Mouse (Mus musculus) C2C12 (cell line): ENCODE results near the gene Wwox. TPM values are rescaled to one million over a fixed set of nuclear protein-coding genes. Genes with fewer than 3 reads are reported as not detected.
A peak's percentile ranks its signal among the peaks of the same experiment; 100 is the strongest.

ENCODE experiments used
- H3K27me3 ChIP-seq: one replicate; pipeline ENCODE4 v1.6.1; 2011; ENCODE audit not compliant: control insufficient read depth, insufficient read depth, insufficient read length
- H3K36me3 ChIP-seq: one replicate; pipeline ENCODE4 v1.6.1; 2011; ENCODE audit not compliant: control insufficient read depth, insufficient read depth
- H3K4me3 ChIP-seq: one replicate; pipeline ENCODE4 v1.5.1; 2011; ENCODE audit warnings: mild to moderate bottlenecking, control low read depth; ENCODE audit not compliant: poor library complexity, insufficient read depth, severe bottlenecking
- H3K79me2 ChIP-seq: one replicate; pipeline ENCODE4 v1.6.1; 2011; ENCODE audit not compliant: control insufficient read depth, insufficient read depth
- H3K79me3 ChIP-seq: one replicate; pipeline ENCODE4 v1.6.1; 2011; ENCODE audit warnings: low read depth, control low read depth
- H3ac ChIP-seq: one replicate; pipeline ENCODE3; 2011; ENCODE audit warnings: low read depth; ENCODE audit not compliant: control insufficient read depth, insufficient read length
- CEBPB ChIP-seq: IDR thresholded peaks from one replicate; pipeline ENCODE4 v1.6.1; 2011; ENCODE audit warnings: low read depth, mild to moderate bottlenecking, control low read depth, moderate library complexity
- CTCF ChIP-seq: IDR thresholded peaks from one replicate; pipeline ENCODE4 v1.5.1; 2011; ENCODE audit not compliant: control insufficient read depth, insufficient read depth, insufficient read length
- FOSL1 ChIP-seq: IDR thresholded peaks from one replicate; pipeline ENCODE4 v1.8.0; 2011; ENCODE audit warnings: mild to moderate bottlenecking, low read length; ENCODE audit not compliant: poor library complexity, insufficient read depth, severe bottlenecking
- MAX ChIP-seq: IDR thresholded peaks from one replicate; pipeline ENCODE4 v1.6.1; 2011; ENCODE audit warnings: mild to moderate bottlenecking, control low read depth
- MYOD1 ChIP-seq: IDR thresholded peaks from one replicate; pipeline ENCODE4 v1.6.1; 2011; ENCODE audit warnings: low read depth; ENCODE audit not compliant: control insufficient read depth, insufficient read length
- MYOG ChIP-seq: IDR thresholded peaks from one replicate; pipeline ENCODE4 v1.6.1; 2011; ENCODE audit not compliant: control insufficient read depth, insufficient read length; ENCODE audit errors: extremely low read depth
- USF1 ChIP-seq: IDR thresholded peaks from one replicate; pipeline ENCODE4 v1.6.1; 2011; ENCODE audit warnings: low read depth, mild to moderate bottlenecking, control low read depth, moderate library complexity
- polyA plus RNA-seq: library from polyadenylated mRNA; unstranded; fragments of >200 nt; fragmentation: generic; extraction: Trizol; gene quantifications from one replicate; pipeline ENCODE4 v1.2.1, GENCODE M21; 2012; ENCODE audit warnings: missing spikeins

Gene Wwox
- polyA plus RNA-seq, 1 experiment, result 3.7 TPM

DNA sequence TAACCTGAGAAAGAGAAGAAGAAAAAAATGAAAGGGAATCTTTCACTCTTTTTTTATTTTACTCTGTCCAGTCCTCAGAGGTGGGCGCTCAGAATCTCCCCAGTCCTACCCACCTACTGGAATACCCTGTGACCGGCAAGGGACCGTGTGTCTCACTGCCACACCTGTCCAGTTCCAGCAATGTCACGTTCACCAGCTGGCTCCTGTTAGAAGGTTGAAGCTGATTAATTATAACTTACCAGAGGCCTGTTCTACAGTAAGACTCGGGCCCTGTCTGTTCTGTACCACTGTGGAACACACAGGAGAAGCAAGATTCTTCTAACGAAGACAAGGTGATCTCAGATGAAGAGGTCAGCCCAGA lies 334.9 kb downstream of the Wwox start:
- Histone ChIP-seq H3K27me3 (no peaks in the 10 kb centered on the region), H3ac (no peak overlapping the region), H3K79me2 (no peaks in the 10 kb centered on the region), H3K4me3 (no peak overlapping the region), H3K79me3 (no peaks in the 10 kb centered on the region), H3K36me3 (no peaks in the 10 kb centered on the region)
- no peak for TF ChIP-seq MAX
- no peak for TF ChIP-seq CEBPB
- TF ChIP-seq CTCF, result no peak
- TF ChIP-seq USF1, result no peak
- TF ChIP-seq MYOD1, result no peak
- no peak for TF ChIP-seq FOSL1
- TF ChIP-seq MYOG, result no peak

DNA sequence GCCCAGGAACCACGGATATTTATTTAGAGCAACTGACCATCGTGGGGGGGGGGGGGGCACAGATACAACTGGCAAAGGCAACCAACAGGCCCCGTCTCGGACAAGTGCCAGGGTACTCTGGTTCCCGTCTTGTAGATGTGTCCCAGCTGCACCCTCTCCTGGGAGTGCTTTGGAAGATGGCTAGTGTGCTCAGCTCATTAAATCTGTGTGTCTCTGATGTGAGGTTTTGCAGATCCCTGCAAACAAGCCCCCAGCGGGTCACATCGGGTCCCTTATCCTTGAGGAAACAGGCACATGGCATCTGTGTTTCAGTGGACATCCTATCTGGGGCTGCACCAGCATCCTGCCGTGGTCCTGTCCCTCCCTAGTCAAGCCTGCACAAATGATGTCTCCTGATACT lies 336.1 kb downstream of the Wwox start:
- TF ChIP-seq MYOD1 (no peak), MAX (no peak), USF1 (no peak), CEBPB (no peak), CTCF (no peak), MYOG (no peak), FOSL1 (no peak)
- H3K79me2 ChIP-seq, result no peaks in the 10 kb centered on the region
- no peaks in the 10 kb centered on the region for H3K27me3 ChIP-seq
- H3ac ChIP-seq, result no peak overlapping the region
- no peak overlapping the region for H3K4me3 ChIP-seq
- no peaks in the 10 kb centered on the region for H3K79me3 ChIP-seq
- no peaks in the 10 kb centered on the region for H3K36me3 ChIP-seq

DNA sequence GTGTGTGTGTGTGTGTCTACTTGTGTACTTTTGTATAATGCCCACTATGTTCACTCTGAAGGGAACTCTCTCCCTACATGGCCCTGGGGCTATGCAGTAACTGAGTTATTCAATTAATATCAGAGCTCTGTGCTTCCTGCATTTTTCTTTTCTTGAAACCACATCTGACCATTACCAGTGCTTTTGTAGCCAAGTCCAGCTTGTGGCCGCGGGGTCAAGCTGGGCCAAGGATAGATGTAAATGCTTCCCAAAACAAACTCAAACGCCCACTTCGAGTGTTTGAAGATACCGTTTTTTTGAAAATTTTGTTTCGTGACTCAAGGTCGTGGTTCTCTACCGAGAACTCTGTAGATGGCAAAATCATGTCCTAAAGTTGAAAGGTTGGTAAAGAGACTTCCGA lies 337.2 kb downstream of the Wwox start:
- no peaks in the 10 kb centered on the region for H3K36me3 ChIP-seq
- H3K79me2 ChIP-seq, result no peaks in the 10 kb centered on the region
- no peak overlapping the region for H3K4me3 ChIP-seq
- no peak overlapping the region for H3ac ChIP-seq
- H3K79me3 ChIP-seq, result no peaks in the 10 kb centered on the region
- no peaks in the 10 kb centered on the region for H3K27me3 ChIP-seq
- TF ChIP-seq MYOD1, result no peak
- TF ChIP-seq MAX, result no peak
- no peak for TF ChIP-seq FOSL1
- no peak for TF ChIP-seq CEBPB
- TF ChIP-seq USF1, result no peak
- TF ChIP-seq MYOG, result no peak
- no peak for TF ChIP-seq CTCF

DNA sequence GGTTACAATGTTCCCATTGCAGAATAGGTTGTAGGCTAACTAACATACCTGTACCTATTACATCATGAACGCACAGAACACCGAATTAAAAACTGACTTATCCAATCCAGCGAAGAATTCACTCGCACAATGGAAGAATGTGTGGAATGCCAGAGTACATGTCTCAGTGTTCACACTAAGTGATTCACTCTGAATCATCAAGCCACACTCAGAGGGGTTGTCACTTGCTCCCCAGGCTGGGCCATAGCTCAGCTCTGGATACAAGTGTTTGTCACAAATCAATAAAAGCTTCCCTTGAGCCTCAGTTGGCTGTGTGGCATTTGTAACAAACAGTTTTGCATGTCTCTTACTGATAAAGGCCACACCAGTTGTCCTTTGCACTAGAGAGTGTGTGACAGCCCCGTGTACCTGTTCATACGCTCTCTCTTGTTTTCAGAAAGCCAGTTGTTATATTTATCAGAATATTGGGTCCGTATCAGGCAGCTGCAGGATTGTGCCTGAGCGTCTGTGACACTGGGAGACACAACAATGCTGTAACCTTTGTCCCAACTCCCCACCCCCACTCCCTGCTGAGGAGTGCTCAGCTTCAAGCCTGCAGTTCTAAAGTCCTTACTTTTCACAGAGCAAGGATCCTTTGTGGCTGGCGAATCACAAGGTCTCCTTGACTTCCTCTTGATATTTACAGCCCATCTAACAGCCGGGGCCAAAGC lies 338.0 kb downstream of the Wwox start:
- no peak for TF ChIP-seq MYOD1
- TF ChIP-seq MAX, result peak; percentile 35
- no peak for TF ChIP-seq CTCF
- no peak for TF ChIP-seq USF1
- TF ChIP-seq CEBPB, result peak; percentile 38
- TF ChIP-seq FOSL1, result peak; percentile 98
- TF ChIP-seq MYOG, result no peak
- H3K79me3 ChIP-seq, result no peaks in the 10 kb centered on the region
- H3K4me3 ChIP-seq, result no peak overlapping the region
- no peak overlapping the region for H3ac ChIP-seq
- no peaks in the 10 kb centered on the region for H3K36me3 ChIP-seq
- no peaks in the 10 kb centered on the region for H3K79me2 ChIP-seq
- no peaks in the 10 kb centered on the region for H3K27me3 ChIP-seq

DNA sequence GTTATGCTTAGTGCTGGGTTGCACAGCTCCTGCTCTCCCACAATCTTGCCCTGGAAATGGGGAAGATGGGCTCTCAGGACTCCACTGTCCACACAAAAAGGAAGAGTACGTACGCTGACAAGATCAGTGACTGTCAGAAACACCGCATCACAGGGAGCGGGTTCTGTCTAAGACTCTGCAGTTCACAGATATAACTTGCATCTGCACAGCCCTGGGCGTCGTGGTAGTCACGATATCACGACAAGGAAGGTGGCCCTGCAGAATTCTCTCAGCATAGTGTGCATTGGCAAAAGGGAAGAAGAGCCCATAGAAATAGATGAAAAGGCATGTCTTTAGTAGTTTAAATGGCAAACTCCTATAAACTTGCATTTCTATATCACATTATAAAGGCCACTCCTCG lies 339.5 kb downstream of the Wwox start:
- H3K79me3 ChIP-seq, result no peaks in the 10 kb centered on the region
- no peak overlapping the region for H3ac ChIP-seq
- H3K27me3 ChIP-seq, result no peaks in the 10 kb centered on the region
- no peaks in the 10 kb centered on the region for H3K79me2 ChIP-seq
- no peak overlapping the region for H3K4me3 ChIP-seq
- H3K36me3 ChIP-seq, result no peaks in the 10 kb centered on the region
- TF ChIP-seq CTCF, result no peak
- TF ChIP-seq MAX, result no peak
- no peak for TF ChIP-seq USF1
- TF ChIP-seq MYOD1, result no peak
- no peak for TF ChIP-seq CEBPB
- no peak for TF ChIP-seq FOSL1

DNA sequence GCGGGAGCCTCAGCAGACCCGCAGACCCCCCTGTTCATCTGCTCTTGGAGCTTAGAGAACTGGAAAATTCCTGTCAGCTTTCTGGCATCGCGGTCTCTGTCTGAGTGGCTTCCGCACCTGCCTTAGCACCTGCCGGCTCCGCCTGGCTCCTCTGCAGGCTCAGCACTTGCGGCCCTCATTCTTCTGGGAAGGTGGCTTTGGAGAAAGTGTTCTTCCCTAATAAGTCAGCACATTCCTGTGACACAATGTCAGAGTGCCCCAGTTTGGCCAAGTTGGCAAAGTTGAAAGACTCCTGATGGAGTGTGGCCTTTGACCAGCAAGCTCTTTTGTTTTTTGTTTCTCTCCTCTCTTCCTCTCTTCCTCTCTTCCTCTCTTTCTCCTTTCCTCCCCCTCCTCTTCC lies 343.9 kb downstream of the Wwox start:
- no peaks in the 10 kb centered on the region for H3K36me3 ChIP-seq
- TF ChIP-seq CTCF (no peak), MYOD1 (no peak), USF1 (no peak), FOSL1 (no peak), MYOG (no peak), MAX (no peak), CEBPB (no peak)
- no peak overlapping the region for H3K4me3 ChIP-seq
- H3ac ChIP-seq, result no peak overlapping the region
- H3K27me3 ChIP-seq, result no peaks in the 10 kb centered on the region
- no peaks in the 10 kb centered on the region for H3K79me3 ChIP-seq
- H3K79me2 ChIP-seq, result no peaks in the 10 kb centered on the region
